Mouse (Mus musculus) heart, postnatal 0 days (tissue): ENCODE results near the gene Axin1. TPM values are rescaled to one million over a fixed set of nuclear protein-coding genes. Genes with fewer than 3 reads are reported as not detected.

ENCODE experiments used
- ATAC-seq: fragments of 200-750 bp; cut with Nextera tagmentation; 2 replicates; pipeline ENCODE4 v1.8.0; 2017; ENCODE audit warnings: low read depth, moderate number of reproducible peaks, moderate library complexity; ENCODE audit not compliant: insufficient read depth
- DNase-seq: peaks from one replicate; pipeline ENCODE4 v3.0.0-alpha.2; 2016; ENCODE audit warnings: low spot score
- H3K27ac ChIP-seq: fragments of 300-500 bp; sonication (generic); 2 replicates; pipeline ENCODE4 v1.5.1; 2014; ENCODE audit warnings: low read depth, mild to moderate bottlenecking
- H3K27me3 ChIP-seq: fragments of 300-500 bp; sonication (generic); 2 replicates; pipeline ENCODE4 v1.6.1; 2014; ENCODE audit warnings: low read length, mixed read lengths; ENCODE audit not compliant: control insufficient read depth, insufficient read depth
- H3K36me3 ChIP-seq: fragments of 300-500 bp; sonication (generic); replicated peaks from 2 replicates; pipeline ENCODE4 v1.6.1; 2014; ENCODE audit warnings: low read length, mixed read lengths; ENCODE audit not compliant: control insufficient read depth, insufficient read depth
- H3K4me1 ChIP-seq: fragments of 300-500 bp; sonication (generic); 2 replicates; pipeline ENCODE4 v1.6.1; 2014; ENCODE audit warnings: antibody characterized with exemption; ENCODE audit not compliant: control insufficient read depth, insufficient read depth
- H3K4me2 ChIP-seq: fragments of 300-500 bp; sonication (generic); 2 replicates; pipeline ENCODE4 v1.6.1; 2014; ENCODE audit warnings: low read depth, mild to moderate bottlenecking, low read length, moderate library complexity
- H3K4me3 ChIP-seq: fragments of 300-500 bp; sonication (generic); 2 replicates; pipeline ENCODE4 v1.5.1; 2014; ENCODE audit warnings: low read depth, low read length
- H3K9ac ChIP-seq: fragments of 300-500 bp; sonication (generic); replicated peaks from 2 replicates; pipeline ENCODE4 v1.6.1; 2014; ENCODE audit warnings: low read depth, low read length, mixed read lengths
- H3K9me3 ChIP-seq: fragments of 300-500 bp; sonication (generic); replicated peaks from 2 replicates; pipeline ENCODE4 v1.6.1; 2016; ENCODE audit warnings: low read length; ENCODE audit not compliant: control insufficient read depth
- CTCF ChIP-seq: IDR thresholded peaks from 2 replicates; pipeline ENCODE4 v1.5.1; 2016; ENCODE audit warnings: antibody characterized with exemption, control low read depth, low read depth
- EP300 ChIP-seq: IDR thresholded peaks from 2 replicates; pipeline ENCODE4 v1.6.1; 2016; ENCODE audit warnings: antibody characterized with exemption, low read depth
- WGBS: fragments of 180-500 bp; shearing (Covaris S2); extraction: QIAGEN DNeasy Blood & Tissue Kit; methylation state at CpG from one replicate; pipeline ENCODE4 v1.1.7; 2014; 5-methylcytosine and 5-hydroxymethylcytosine counted together
- polyA plus RNA-seq: library from polyadenylated mRNA; unstranded; fragments of >200 nt; fragmentation: Nextera tagmentation; extraction: Ambion mirVana; gene quantifications from 2 replicates; pipeline ENCODE4 v1.2.1, GENCODE M21; 2015
- total RNA-seq: library from RNA; depleted of rRNA; stranded (reverse); fragments of >200 nt; gene quantifications from 2 replicates; pipeline ENCODE4 v1.2.3, GENCODE M21; 2014; ENCODE audit warnings: low replicate concordance

The Axin1 gene
- total and polyA plus RNA-seq, 2 experiments from 2014 or later, result 4.2 to 21.2 TPM

DNA sequence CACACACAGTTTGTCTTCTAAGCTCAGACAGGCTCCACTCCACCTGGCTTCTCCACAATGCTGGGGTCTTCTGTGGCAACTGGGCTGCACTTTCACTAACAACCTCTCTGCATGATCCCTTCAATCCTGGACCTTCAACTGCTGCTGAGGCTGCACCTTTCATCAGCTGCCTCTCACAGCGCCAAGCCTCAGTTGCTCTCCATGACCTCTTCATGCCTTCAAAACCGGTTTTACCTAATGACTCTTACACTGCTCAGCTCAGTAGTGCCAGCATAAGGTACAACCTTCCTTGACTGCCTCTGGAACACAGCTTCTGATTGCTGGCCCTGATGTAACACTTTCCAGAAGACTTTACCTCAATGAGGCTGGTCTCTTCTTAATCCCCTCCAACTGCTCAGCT, 83.0 kb downstream of the Axin1 start:
- WGBS, result 53% methylated on average over 2 of the region's 2 CpGs
- no peak for TF ChIP-seq CTCF
- TF ChIP-seq EP300, result no peak
- no peak overlapping the region for H3K9ac ChIP-seq
- no peaks in the 10 kb centered on the region for H3K4me1 ChIP-seq
- H3K4me2 ChIP-seq, result no peak overlapping the region
- ATAC-seq (no peak), DNase-seq (no peak)
- H3K27ac ChIP-seq, result no peak overlapping the region
- H3K4me3 ChIP-seq, result no peak overlapping the region
- H3K27me3 ChIP-seq, result no peaks in the 10 kb centered on the region
- H3K36me3 ChIP-seq, result peaks cover 14% of the 10 kb centered on the region; the same call in 1 of the 2 replicates
- no peaks in the 10 kb centered on the region for H3K9me3 ChIP-seq

DNA sequence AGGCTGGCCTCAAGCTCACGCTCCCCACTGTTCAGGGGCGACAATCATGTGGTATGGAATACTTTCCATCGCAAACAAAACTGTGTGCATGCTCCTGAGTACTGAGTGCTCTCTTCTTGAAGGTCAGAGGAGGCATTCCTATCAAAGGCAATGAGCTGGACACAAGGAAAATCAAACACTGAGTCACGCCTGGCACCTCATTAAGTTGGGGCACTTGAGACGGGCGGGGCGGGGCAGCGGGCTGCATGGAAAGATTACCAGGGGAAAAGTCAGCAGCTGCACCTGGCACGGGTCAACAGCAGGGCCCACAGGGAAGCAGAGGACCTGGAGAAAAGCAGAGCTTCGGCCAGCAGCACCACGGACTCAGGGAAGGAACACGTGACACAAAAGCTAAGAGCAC, 86.7 kb downstream of the Axin1 start:
- no peaks in the 10 kb centered on the region for H3K27me3 ChIP-seq
- no peaks in the 10 kb centered on the region for H3K4me1 ChIP-seq
- DNase-seq, result no peak
- H3K4me2 ChIP-seq, result no peak overlapping the region
- TF ChIP-seq CTCF, result no peak
- no peak for TF ChIP-seq EP300
- no peak overlapping the region for H3K27ac ChIP-seq
- H3K9me3 ChIP-seq, result no peaks in the 10 kb centered on the region
- WGBS, result 47% methylated on average over 12 of the region's 12 CpGs
- H3K9ac ChIP-seq, result no peak overlapping the region
- 0 out of 2 replicates have a peak, but pooled peaks have one; percentile 20 for ATAC-seq
- no peak overlapping the region for H3K4me3 ChIP-seq
- 0 out of 2 replicates have a peak, but pooled peaks cover under 1% of the 10 kb centered on the region for H3K36me3 ChIP-seq

GRCm38 (mm10) chr17:26229776-26230175, 91.3 kb downstream of the Axin1 start:
- no peak overlapping the region for H3K27ac ChIP-seq
- H3K9ac ChIP-seq, result no peak overlapping the region
- 87% methylated on average over 5 of the region's 5 CpGs for WGBS
- no peak for TF ChIP-seq EP300
- TF ChIP-seq CTCF, result no peak
- H3K36me3 ChIP-seq, result no peaks in the 10 kb centered on the region; the same call in 1 of the 2 replicates
- DNase-seq, result no peak
- no peaks in the 10 kb centered on the region for H3K4me1 ChIP-seq
- H3K4me2 ChIP-seq, result no peak overlapping the region
- no peaks in the 10 kb centered on the region for H3K27me3 ChIP-seq
- no peak for ATAC-seq
- H3K4me3 ChIP-seq, result no peak overlapping the region
- H3K9me3 ChIP-seq, result no peaks in the 10 kb centered on the region

- Histone ChIP-seq H3K27me3 (no peaks in the 10 kb centered on the region), H3K9me3 (no peaks in the 10 kb centered on the region), H3K36me3 (no peaks in the 10 kb centered on the region; the same call in 1 of the 2 replicates), H3K4me3 (no peak overlapping the region), H3K4me1 (no peaks in the 10 kb centered on the region), H3K9ac (no peak overlapping the region), H3K4me2 (no peak overlapping the region), H3K27ac (no peak overlapping the region)
- WGBS, result 84% methylated on average over 5 of the region's 5 CpGs
- DNase-seq (no peak), ATAC-seq (no peak)
- TF ChIP-seq EP300 (no peak), CTCF (no peak)
Observed at GRCm38 (mm10) chr17:26231156-26231555, 92.7 kb downstream of the Axin1 start.

DNA sequence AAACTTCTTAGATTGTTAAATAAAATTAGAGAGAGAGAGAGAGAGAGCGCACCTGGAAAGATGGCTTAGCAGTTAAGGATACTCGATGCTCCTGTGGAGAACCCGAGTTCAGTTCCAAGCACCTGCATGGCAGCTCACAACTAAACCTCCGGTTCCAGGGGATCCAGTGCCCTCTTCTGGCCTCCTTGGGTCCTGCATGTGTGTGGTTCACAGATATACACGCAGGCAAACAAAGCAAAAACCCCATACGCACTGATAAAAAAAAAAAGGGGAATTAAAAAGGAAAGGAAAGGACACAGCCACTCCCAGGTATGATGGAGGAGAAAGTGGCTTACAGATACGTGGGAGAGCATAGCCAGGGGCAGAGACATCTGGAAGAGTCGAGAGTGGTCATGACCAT, 94.4 kb downstream of the Axin1 start:
- no peak for DNase-seq
- Histone ChIP-seq H3K27me3 (no peaks in the 10 kb centered on the region), H3K36me3 (no peaks in the 10 kb centered on the region; the same call in 1 of the 2 replicates), H3K4me1 (no peaks in the 10 kb centered on the region), H3K9ac (no peak overlapping the region), H3K27ac (no peak overlapping the region), H3K4me2 (no peak overlapping the region), H3K9me3 (no peaks in the 10 kb centered on the region), H3K4me3 (no peak overlapping the region)
- no peak for TF ChIP-seq EP300
- peak; percentile 21; the same call in 1 of the 2 replicates for TF ChIP-seq CTCF
- no peak for ATAC-seq
- WGBS, result 75% methylated on average over 8 of the region's 8 CpGs

DNA sequence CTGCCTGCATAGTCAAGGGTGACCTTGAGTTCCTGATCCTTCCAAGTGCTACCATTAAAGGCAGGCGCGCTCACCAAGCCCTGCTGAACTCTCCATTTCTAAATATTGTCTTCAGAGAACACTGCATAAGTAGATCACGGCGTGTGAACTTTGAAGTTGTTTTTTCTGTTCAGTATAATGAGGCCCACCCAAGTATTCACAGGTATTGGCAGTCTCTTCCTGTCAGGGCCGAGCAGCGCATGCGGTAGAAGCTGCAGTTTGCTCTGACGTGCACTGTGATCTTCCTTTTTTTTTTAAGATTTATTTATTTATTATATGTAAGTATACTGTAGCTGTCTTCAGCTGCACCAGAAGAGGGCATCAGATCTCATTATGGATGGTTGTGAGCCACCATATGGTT, 95.9 kb downstream of the Axin1 start:
- no peak for ATAC-seq
- no peaks in the 10 kb centered on the region for H3K9me3 ChIP-seq
- H3K36me3 ChIP-seq, result no peaks in the 10 kb centered on the region; the same call in 1 of the 2 replicates
- no peak overlapping the region for H3K27ac ChIP-seq
- H3K4me1 ChIP-seq, result no peaks in the 10 kb centered on the region
- 87% methylated on average over 8 of the region's 8 CpGs for WGBS
- no peak overlapping the region for H3K4me2 ChIP-seq
- TF ChIP-seq CTCF, result no peak
- TF ChIP-seq EP300, result no peak
- no peak overlapping the region for H3K9ac ChIP-seq
- H3K27me3 ChIP-seq, result no peaks in the 10 kb centered on the region
- no peak overlapping the region for H3K4me3 ChIP-seq
- no peak for DNase-seq
